Mouse (Mus musculus) CH12.LX (cell line): ENCODE data around the gene Nos2. TPM values are rescaled to one million over a fixed set of nuclear protein-coding genes. Genes with fewer than 3 reads are reported as not detected.

Source experiments
- DNase-seq: peaks from one replicate; pipeline ENCODE4 v3.0.0-alpha.2; 2013; ENCODE audit errors: extremely low read depth
- H3K27ac ChIP-seq: 2 replicates; pipeline ENCODE4 v1.5.1; 2012; ENCODE audit warnings: low read depth, mild to moderate bottlenecking, control low read depth, moderate library complexity; ENCODE audit not compliant: insufficient read depth
- H3K27me3 ChIP-seq: replicated peaks from 2 replicates; pipeline ENCODE3; 2012; ENCODE audit warnings: inconsistent platforms
- H3K36me3 ChIP-seq, 2 experiments: replicated peaks in 1 of 2; 2 replicates each; pipeline versions ENCODE3 to v1.6.1; 2012; ENCODE audit warnings: inconsistent platforms in 1 of 2, low read length in 1 of 2, mild to moderate bottlenecking in 1 of 2, mixed read lengths in 1 of 2, moderate library complexity in 1 of 2; ENCODE audit not compliant: control insufficient read depth in 1 of 2, insufficient read depth in 1 of 2
- H3K4me1 ChIP-seq, 2 experiments: 2 replicates each; pipeline ENCODE4 v1.6.1; 2012; ENCODE audit warnings: inconsistent platforms in 1 of 2, moderate library complexity in 1 of 2; ENCODE audit not compliant: insufficient read depth in 2 of 2, control insufficient read depth in 1 of 2
- H3K4me2 ChIP-seq: 2 replicates; pipeline ENCODE4 v1.6.1; 2012; ENCODE audit warnings: low read depth, mild to moderate bottlenecking, control low read depth; ENCODE audit not compliant: poor library complexity, insufficient read depth, severe bottlenecking
- H3K4me3 ChIP-seq, 3 experiments: fragments of 150-350 bp in 1 of 3; sonication (generic) in 1 of 3; replicated peaks in 1 of 3; 2 replicates each; pipeline versions ENCODE3 to v1.5.1; 2011 to 2012; ENCODE audit warnings: low read depth in 2 of 3, low read length in 2 of 3, mild to moderate bottlenecking in 2 of 3, moderate library complexity in 2 of 3, control low read depth in 1 of 3, improper control_type of control experiment in 1 of 3, inconsistent platforms in 1 of 3, mixed read lengths in 1 of 3; ENCODE audit not compliant: poor library complexity in 1 of 3
- H3K79me2 ChIP-seq: replicated peaks from 2 replicates; pipeline ENCODE4 v1.6.1; 2012; ENCODE audit warnings: mild to moderate bottlenecking, moderate library complexity; ENCODE audit not compliant: control insufficient read depth, poor library complexity, insufficient read depth, severe bottlenecking; ENCODE audit errors: extremely low read depth
- H3K9ac ChIP-seq: 2 replicates; pipeline ENCODE4 v1.6.1; 2012; ENCODE audit warnings: low read depth, mild to moderate bottlenecking, control low read depth, moderate library complexity; ENCODE audit not compliant: insufficient read depth
- H3K9me3 ChIP-seq: replicated peaks from 2 replicates; pipeline ENCODE3; 2012; ENCODE audit warnings: low read length, inconsistent platforms, mixed read lengths
- BHLHE40 ChIP-seq: IDR thresholded peaks from 2 replicates; pipeline ENCODE4 v1.6.1; 2011; ENCODE audit warnings: mild to moderate bottlenecking, low read depth, low read length, improper control_type of control experiment
- CHD2 ChIP-seq: IDR thresholded peaks from 2 replicates; pipeline ENCODE4 v1.6.1; 2011; ENCODE audit warnings: low read length, improper control_type of control experiment
- CTCF ChIP-seq, 2 experiments: IDR thresholded peaks in 1 of 2; conservative IDR thresholded peaks in 1 of 2; 2 replicates each; pipeline ENCODE4 v1.5.1; 2011 to 2012; ENCODE audit warnings: low read depth in 2 of 2, low read length in 2 of 2, improper control_type of control experiment in 1 of 2, inconsistent platforms in 1 of 2, mild to moderate bottlenecking in 1 of 2, moderate library complexity in 1 of 2
- E2F4 ChIP-seq: IDR thresholded peaks from 2 replicates; pipeline ENCODE4 v1.6.1; 2011; ENCODE audit warnings: low read depth, low read length, improper control_type of control experiment; ENCODE audit not compliant: insufficient replicate concordance
- EP300 ChIP-seq: IDR thresholded peaks from 2 replicates; pipeline ENCODE4 v1.6.1; 2011; ENCODE audit warnings: low read length, improper control_type of control experiment
- GABPA ChIP-seq: IDR thresholded peaks from 2 replicates; pipeline ENCODE4 v1.6.1; 2012; ENCODE audit warnings: low read depth, low read length, improper control_type of control experiment, inconsistent platforms; ENCODE audit not compliant: insufficient replicate concordance
- HCFC1 ChIP-seq: IDR thresholded peaks from 2 replicates; pipeline ENCODE4 v1.6.1; 2012; ENCODE audit warnings: low read depth, mild to moderate bottlenecking, inconsistent platforms, low read length, improper control_type of control experiment
- JUN ChIP-seq: IDR thresholded peaks from 2 replicates; pipeline ENCODE4 v1.6.1; 2011; ENCODE audit warnings: low read depth, mild to moderate bottlenecking, low read length, improper control_type of control experiment, moderate library complexity; ENCODE audit not compliant: insufficient read depth
- MEF2A ChIP-seq: IDR thresholded peaks from 2 replicates; pipeline ENCODE4 v1.6.1; 2014; ENCODE audit warnings: low read depth, mild to moderate bottlenecking, inconsistent platforms, low read length, improper control_type of control experiment, borderline replicate concordance
- MYC ChIP-seq: IDR thresholded peaks from 2 replicates; pipeline ENCODE4 v1.6.1; 2011; ENCODE audit warnings: low read depth, mild to moderate bottlenecking, improper control_type of control experiment, low read length
- NELFE ChIP-seq: IDR thresholded peaks from 2 replicates; pipeline ENCODE4 v1.6.1; 2011; ENCODE audit warnings: low read depth, low read length, improper control_type of control experiment
- NRF1 ChIP-seq: IDR thresholded peaks from 2 replicates; pipeline ENCODE4 v1.6.1; 2014; ENCODE audit warnings: low read depth, mild to moderate bottlenecking, inconsistent platforms, low read length, improper control_type of control experiment, moderate library complexity
- PAX5 ChIP-seq: IDR thresholded peaks from 2 replicates; pipeline ENCODE4 v1.6.1; 2012; ENCODE audit warnings: low read length, inconsistent platforms, mixed read lengths
- POLR2A ChIP-seq: IDR thresholded peaks from 2 replicates; pipeline ENCODE4 v1.6.1; 2011; ENCODE audit warnings: low read depth, mild to moderate bottlenecking, improper control_type of control experiment, low read length
- POLR2AphosphoS2 ChIP-seq: IDR thresholded peaks from 2 replicates; pipeline ENCODE4 v1.6.1; 2011; ENCODE audit warnings: low read depth, low read length, improper control_type of control experiment
- RCOR1 ChIP-seq: conservative IDR thresholded peaks from 2 replicates; pipeline ENCODE4 v1.6.1; 2012; ENCODE audit warnings: low read depth, mild to moderate bottlenecking, inconsistent platforms, low read length, improper control_type of control experiment
- SMC3 ChIP-seq: IDR thresholded peaks from 2 replicates; pipeline ENCODE4 v1.6.1; 2011; ENCODE audit warnings: low read depth, low read length, improper control_type of control experiment
- TBP ChIP-seq: conservative IDR thresholded peaks from 2 replicates; pipeline ENCODE4 v1.6.1; 2011; ENCODE audit warnings: low read depth, low read length, improper control_type of control experiment
- TCF12 ChIP-seq: IDR thresholded peaks from 2 replicates; pipeline ENCODE4 v1.6.1; 2014; ENCODE audit warnings: low read depth, mild to moderate bottlenecking, inconsistent platforms, low read length, improper control_type of control experiment
- ZKSCAN1 ChIP-seq: IDR thresholded peaks from 2 replicates; pipeline ENCODE4 v1.6.1; 2012; ENCODE audit warnings: low read depth, inconsistent platforms, low read length, improper control_type of control experiment, borderline replicate concordance
- ZNF384 ChIP-seq: IDR thresholded peaks from 2 replicates; pipeline ENCODE4 v1.6.1; 2012; ENCODE audit warnings: low read depth, low read length, improper control_type of control experiment, inconsistent platforms
- dilution Hi-C: fragments of 300-500 bp; cut with MboI; formaldehyde crosslinking; loops from 2 replicates; pipeline ENCODE4 v1.14.3; 2020; ENCODE audit warnings: low sequenced_read_pairs; ENCODE audit not compliant: extremely low pct_unique_long_range_greater_than_20kb, extremely low pct_ligation_motif_present
- in situ Hi-C: fragments of 300-500 bp; cut with MboI; formaldehyde crosslinking; loops from 3 replicates; pipeline ENCODE4 v1.14.3; 2019; ENCODE audit warnings: low sequenced_read_pairs, low pct_ligation_motif_present, low pct_unique_long_range_greater_than_20kb, mixed read lengths
- polyA plus RNA-seq: library from polyadenylated mRNA; unstranded; fragments of >175 nt; gene quantifications from 2 replicates; pipeline ENCODE4 v1.2.1, GENCODE M21; 2012; ENCODE audit warnings: low read depth; ENCODE audit not compliant: insufficient read length
- total RNA-seq, 2 experiments: library from RNA; depleted of rRNA; stranded (reverse); fragments of 300-350 nt in 1 of 2; fragments of >200 nt in 1 of 2; gene quantifications; 2 replicates each; pipeline ENCODE4 v1.2.3; 2012 to 2014

Gene Nos2
- total and polyA plus RNA-seq, 3 experiments = 1.6 to 3.4 (median 1.8) TPM

DNA sequence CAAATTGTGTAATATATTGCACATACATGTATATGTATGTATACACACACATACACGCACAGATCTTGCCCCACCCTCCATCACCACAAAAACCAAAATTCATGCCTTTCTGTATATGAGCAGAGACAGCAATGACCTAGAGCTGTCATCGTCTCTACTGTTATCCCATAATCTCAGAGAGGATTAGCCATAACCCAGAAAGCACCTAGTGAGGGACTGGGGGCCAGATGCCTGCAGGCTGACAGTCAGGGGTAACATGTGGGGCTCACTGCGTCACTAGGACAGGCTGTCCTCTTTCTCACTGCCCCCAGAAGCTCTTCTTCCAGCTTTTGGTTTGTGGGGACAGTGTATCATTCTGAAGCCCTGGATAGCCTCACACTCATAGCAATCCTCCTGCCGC lies 81.3 kb downstream of the Nos2 start:
- Histone ChIP-seq H3K4me3 (no peak overlapping the region), H3K4me1 (peaks cover 0 to 23% of the 10 kb centered on the region in 2 experiments; a peak in 1 of 4 replicates), H3K27ac (no peak overlapping the region), H3K36me3 (peaks cover 0 to 8% of the 10 kb centered on the region in 2 experiments), H3K4me2 (no peak overlapping the region), H3K27me3 (no peaks in the 10 kb centered on the region), H3K9me3 (peaks cover 13% of the 10 kb centered on the region), H3K9ac (no peak overlapping the region), H3K79me2 (no peaks in the 10 kb centered on the region)
- dilution Hi-C loops = no loop called here
- in situ Hi-C loops = no loop called here
- no peak for DNase-seq
- TF ChIP-seq RCOR1 (no peak), CTCF (conservative IDR thresholded peaks at IDR 0.05 in 1 of 2, IDR thresholded peaks at IDR 0.05 in 1 of 2; ENCODE audit: low read depth in 2 of 2, low read length in 2 of 2) (no peak), E2F4 (no peak), NELFE (no peak), POLR2AphosphoS2 (no peak), ZKSCAN1 (no peak), CHD2 (no peak)

DNA sequence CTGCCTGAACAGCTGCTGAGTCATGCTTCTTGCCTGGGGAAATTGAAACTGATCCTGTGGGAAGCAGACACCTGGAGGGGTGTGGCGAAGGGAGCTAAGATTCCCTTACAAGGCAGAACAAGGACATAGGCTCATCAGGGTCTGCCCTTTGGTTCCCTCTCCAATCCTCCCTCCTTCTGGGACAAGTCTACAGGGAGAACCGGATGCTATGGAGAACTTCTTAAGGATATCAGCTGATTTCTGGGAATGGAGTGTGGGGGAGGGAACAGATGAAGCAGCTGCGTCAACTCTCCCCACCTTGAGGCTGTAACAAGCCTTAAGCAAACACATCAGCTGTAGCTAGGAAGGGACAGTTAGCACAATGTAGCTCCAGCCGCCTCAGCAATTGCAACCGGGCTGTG lies 82.0 kb downstream of the Nos2 start:
- Histone ChIP-seq H3K4me3 (no peak overlapping the region), H3K4me1 (peaks cover 0 to 23% of the 10 kb centered on the region in 2 experiments; a peak in 1 of 4 replicates), H3K9me3 (peaks cover 6% of the 10 kb centered on the region), H3K9ac (no peak overlapping the region), H3K4me2 (no peak overlapping the region), H3K36me3 (peaks cover 0 to 2% of the 10 kb centered on the region in 2 experiments), H3K27ac (no peak overlapping the region), H3K79me2 (no peaks in the 10 kb centered on the region), H3K27me3 (no peaks in the 10 kb centered on the region)
- TF ChIP-seq POLR2A (no peak), SMC3 (no peak), RCOR1 (no peak), EP300 (no peak), TCF12 (no peak), PAX5 (no peak), ZNF384 (no peak), HCFC1 (no peak), MEF2A (no peak), MYC (no peak), POLR2AphosphoS2 (no peak), BHLHE40 (no peak), NRF1 (no peak), GABPA (no peak), JUN (no peak), E2F4 (no peak), ZKSCAN1 (no peak), TBP (no peak)
- no peak for DNase-seq
- dilution Hi-C loops (no loop called here), in situ Hi-C loops (no loop called here)
